Mouse (Mus musculus) liver, embryonic 16.5 days (tissue): ENCODE data around the gene Tiparp. TPM values are rescaled to one million over a fixed set of nuclear protein-coding genes. Genes with fewer than 3 reads are reported as not detected.

Experiments used
- ATAC-seq: fragments of 200-750 bp; cut with Nextera tagmentation; 2 replicates; pipeline ENCODE4 v1.8.0; 2017; ENCODE audit warnings: low read depth, mild to moderate bottlenecking, moderate number of reproducible peaks, moderate library complexity
- H3K27ac ChIP-seq: fragments of 300-500 bp; sonication (generic); 2 replicates; pipeline ENCODE4 v1.5.1; 2014; ENCODE audit warnings: mild to moderate bottlenecking, low read length
- H3K27me3 ChIP-seq: fragments of 300-500 bp; sonication (generic); 2 replicates; pipeline ENCODE4 v1.6.1; 2014; ENCODE audit warnings: low read depth, low read length, mixed read lengths; ENCODE audit not compliant: control insufficient read depth, insufficient read depth
- H3K36me3 ChIP-seq: fragments of 300-500 bp; sonication (generic); 2 replicates; pipeline ENCODE4 v1.6.1; 2014; ENCODE audit warnings: mild to moderate bottlenecking; ENCODE audit not compliant: control insufficient read depth, insufficient read depth
- H3K4me1 ChIP-seq: fragments of 300-500 bp; sonication (generic); 2 replicates; pipeline ENCODE4 v1.6.1; 2014; ENCODE audit warnings: low read depth, low read length, mixed read lengths; ENCODE audit not compliant: control insufficient read depth
- H3K4me2 ChIP-seq: fragments of 300-500 bp; sonication (generic); 2 replicates; pipeline ENCODE4 v1.6.1; 2014; ENCODE audit warnings: low read depth, low read length, mixed read lengths
- H3K4me3 ChIP-seq: fragments of 300-500 bp; sonication (generic); 2 replicates; pipeline ENCODE4 v1.5.1; 2014; ENCODE audit warnings: low read depth, mild to moderate bottlenecking, low read length
- H3K9ac ChIP-seq: fragments of 300-500 bp; sonication (generic); 2 replicates; pipeline ENCODE4 v1.6.1; 2014; ENCODE audit warnings: low read depth, low read length
- H3K9me3 ChIP-seq: fragments of 300-500 bp; sonication (generic); replicated peaks from 2 replicates; pipeline ENCODE4 v1.6.1; 2016; ENCODE audit warnings: low read length; ENCODE audit not compliant: control insufficient read depth
- WGBS: fragments of 180-500 bp; shearing (Covaris S2); extraction: QIAGEN DNeasy Blood & Tissue Kit; methylation state at CpG from one replicate; pipeline ENCODE4 v1.1.7; 2014; ENCODE audit not compliant: insufficient replicate concordance; 5-methylcytosine and 5-hydroxymethylcytosine counted together
- polyA plus RNA-seq: library from polyadenylated mRNA; unstranded; fragments of >200 nt; fragmentation: Nextera tagmentation; extraction: Ambion mirVana; gene quantifications from 2 replicates; pipeline ENCODE4 v1.2.1, GENCODE M21; 2015

Tiparp gene
- polyA plus RNA-seq, 1 experiment from 2014 or later = 6.5 TPM

DNA sequence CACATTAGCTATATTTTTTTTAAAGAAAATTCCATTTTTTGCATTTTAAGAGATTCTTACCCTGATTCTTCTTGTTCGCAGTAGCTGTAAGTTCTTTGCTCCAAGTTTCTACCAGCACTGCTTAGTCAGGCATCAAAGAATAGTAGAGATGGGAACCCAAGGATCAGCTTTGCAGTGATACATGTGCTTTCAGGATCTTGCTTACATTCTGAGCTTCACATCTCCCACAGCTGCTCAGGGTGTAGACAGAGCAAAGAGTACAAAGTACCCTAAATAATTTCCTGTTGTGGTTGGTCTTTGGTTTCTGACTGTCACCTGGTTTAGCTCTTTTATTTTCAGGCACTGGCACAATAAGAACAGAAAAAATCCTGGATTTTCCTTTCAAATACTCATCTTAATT, 9.1 kb downstream of the Tiparp start:
- WGBS = 58% methylated on average over 1 of the region's 1 CpGs
- Histone ChIP-seq H3K36me3 (no peaks in the 10 kb centered on the region), H3K9me3 (no peaks in the 10 kb centered on the region), H3K4me3 (no peak overlapping the region), H3K9ac (no peak overlapping the region), H3K4me1 (peaks cover 2% of the 10 kb centered on the region; the same call in 1 of the 2 replicates), H3K27ac (no peak overlapping the region), H3K27me3 (no peaks in the 10 kb centered on the region), H3K4me2 (no peak overlapping the region)
- 0 out of 2 replicates have a peak, but pooled peaks have one; percentile 37 for ATAC-seq

- 64% methylated on average over 6 of the region's 6 CpGs for WGBS
- Histone ChIP-seq H3K4me2 (no peak overlapping the region), H3K9ac (no peak overlapping the region), H3K4me3 (no peak overlapping the region), H3K4me1 (peaks cover 2% of the 10 kb centered on the region; the same call in 1 of the 2 replicates), H3K9me3 (no peaks in the 10 kb centered on the region), H3K27me3 (no peaks in the 10 kb centered on the region), H3K36me3 (no peaks in the 10 kb centered on the region), H3K27ac (no peak overlapping the region)
- ATAC-seq = no peak
Measured at GRCm38 (mm10) chr3:65540906-65541551, 12.8 kb downstream of the Tiparp start.

DNA sequence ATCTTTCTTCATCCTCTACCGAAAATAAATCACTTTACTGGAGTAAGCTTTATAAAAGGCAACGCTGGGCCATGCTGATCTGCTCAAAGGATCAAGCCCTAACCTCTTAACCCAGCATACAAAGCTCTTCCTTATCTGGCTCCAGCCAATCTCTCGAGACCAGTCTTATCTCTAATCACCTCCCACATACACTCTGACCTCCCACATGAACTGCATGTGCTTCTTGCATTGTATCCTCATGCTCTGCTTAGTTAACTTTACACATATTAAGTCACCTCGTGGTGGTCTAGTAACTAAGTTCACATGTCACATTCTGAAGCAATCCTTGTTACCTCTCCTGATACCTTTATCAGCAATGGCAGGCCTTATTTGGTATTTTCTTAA, 13.3 kb downstream of the Tiparp start:
- Histone ChIP-seq H3K27ac (no peak overlapping the region), H3K4me3 (no peak overlapping the region), H3K9ac (no peak overlapping the region), H3K36me3 (no peaks in the 10 kb centered on the region), H3K4me2 (no peak overlapping the region), H3K27me3 (no peaks in the 10 kb centered on the region), H3K4me1 (peaks cover 2% of the 10 kb centered on the region; the same call in 1 of the 2 replicates), H3K9me3 (no peaks in the 10 kb centered on the region)
- WGBS = 24% methylated on average over 4 of the region's 4 CpGs
- ATAC-seq = peak; percentile 85

- Histone ChIP-seq H3K4me3 (no peak overlapping the region), H3K4me2 (no peak overlapping the region), H3K27ac (no peak overlapping the region), H3K4me1 (no peaks in the 10 kb centered on the region), H3K9me3 (no peaks in the 10 kb centered on the region), H3K36me3 (no peaks in the 10 kb centered on the region; the same call in 1 of the 2 replicates), H3K9ac (no peak overlapping the region), H3K27me3 (no peaks in the 10 kb centered on the region)
- peak; percentile 35; the same call in 1 of the 2 replicates for ATAC-seq
- 44% methylated on average over 6 of the region's 6 CpGs for WGBS
Measured at GRCm38 (mm10) chr3:65549785-65550184, 21.6 kb downstream of the Tiparp start.

GRCm38 (mm10) chr3:65551065-65551464, 22.9 kb downstream of the Tiparp start:
- Histone ChIP-seq H3K27me3 (no peaks in the 10 kb centered on the region), H3K4me2 (no peak overlapping the region), H3K9ac (no peak overlapping the region), H3K9me3 (no peaks in the 10 kb centered on the region), H3K36me3 (no peaks in the 10 kb centered on the region; the same call in 1 of the 2 replicates), H3K4me1 (no peaks in the 10 kb centered on the region), H3K4me3 (no peak overlapping the region), H3K27ac (no peak overlapping the region)
- WGBS = 66% methylated on average over 5 of the region's 5 CpGs
- ATAC-seq = no peak

- Histone ChIP-seq H3K4me3 (no peak overlapping the region), H3K9ac (no peak overlapping the region), H3K27me3 (no peaks in the 10 kb centered on the region), H3K4me2 (no peak overlapping the region), H3K9me3 (no peaks in the 10 kb centered on the region), H3K36me3 (no peaks in the 10 kb centered on the region; the same call in 1 of the 2 replicates), H3K27ac (no peak overlapping the region), H3K4me1 (no peaks in the 10 kb centered on the region)
- 33% methylated on average over 2 of the region's 2 CpGs for WGBS
- no peak for ATAC-seq
Measured at GRCm38 (mm10) chr3:65554633-65555032, 26.4 kb downstream of the Tiparp start.

DNA sequence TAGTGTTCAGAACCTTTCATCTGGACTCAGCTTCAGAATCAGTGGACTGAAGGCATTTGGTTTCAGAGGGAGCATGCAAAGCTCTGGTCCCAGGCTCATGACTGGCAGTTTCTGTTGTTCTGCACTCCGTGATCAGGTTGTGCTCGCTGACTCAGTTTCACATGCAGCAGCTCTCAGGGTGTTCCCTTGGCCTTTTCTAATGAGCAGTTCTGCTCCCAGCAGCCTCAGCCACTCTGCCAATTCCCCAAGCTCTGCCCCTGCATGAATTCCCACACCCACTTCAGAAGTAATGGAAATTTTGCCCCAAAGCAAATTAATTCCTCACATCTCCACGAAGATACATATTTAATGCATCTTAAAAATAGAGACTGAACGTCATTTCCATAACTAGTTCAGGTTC, 30.5 kb downstream of the Tiparp start:
- Histone ChIP-seq H3K4me1 (no peaks in the 10 kb centered on the region), H3K36me3 (no peaks in the 10 kb centered on the region), H3K27me3 (no peaks in the 10 kb centered on the region), H3K9me3 (no peaks in the 10 kb centered on the region), H3K9ac (no peak overlapping the region), H3K4me3 (no peak overlapping the region), H3K4me2 (no peak overlapping the region), H3K27ac (no peak overlapping the region)
- ATAC-seq = no peak
- 63% methylated on average over 4 of the region's 4 CpGs for WGBS

DNA sequence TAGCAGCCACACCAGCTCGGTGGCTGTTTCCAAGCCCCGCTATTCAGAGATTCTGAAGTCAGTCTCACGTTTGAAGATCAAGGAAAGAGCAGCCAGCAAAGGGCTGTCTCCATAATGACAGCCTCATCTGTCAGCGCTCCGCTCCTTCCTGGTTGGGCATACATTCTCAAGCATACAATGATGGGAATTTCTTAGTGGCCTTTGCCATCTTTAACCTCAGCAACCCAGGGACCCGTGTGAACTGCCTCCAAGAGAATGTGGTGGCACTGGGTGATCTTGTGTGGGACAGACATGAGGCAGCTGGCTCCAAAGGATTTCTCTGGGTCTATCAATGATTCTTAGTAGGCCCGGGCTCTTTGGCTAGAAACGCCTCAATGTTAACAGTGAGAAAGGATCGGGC, 34.0 kb downstream of the Tiparp start:
- no peak overlapping the region for H3K27ac ChIP-seq
- no peak overlapping the region for H3K4me2 ChIP-seq
- H3K36me3 ChIP-seq = no peaks in the 10 kb centered on the region
- ATAC-seq = no peak
- no peak overlapping the region for H3K9ac ChIP-seq
- no peaks in the 10 kb centered on the region for H3K27me3 ChIP-seq
- 69% methylated on average over 9 of the region's 9 CpGs for WGBS
- H3K4me3 ChIP-seq = no peak overlapping the region
- H3K9me3 ChIP-seq = no peaks in the 10 kb centered on the region
- H3K4me1 ChIP-seq = no peaks in the 10 kb centered on the region

GRCm38 (mm10) chr3:65562694-65563093, 34.5 kb downstream of the Tiparp start:
- no peaks in the 10 kb centered on the region for H3K27me3 ChIP-seq
- no peaks in the 10 kb centered on the region for H3K36me3 ChIP-seq
- 73% methylated on average over 3 of the region's 3 CpGs for WGBS
- H3K4me1 ChIP-seq = no peaks in the 10 kb centered on the region
- no peak for ATAC-seq
- no peaks in the 10 kb centered on the region for H3K9me3 ChIP-seq
- H3K4me3 ChIP-seq = no peak overlapping the region
- no peak overlapping the region for H3K4me2 ChIP-seq
- H3K9ac ChIP-seq = no peak overlapping the region
- no peak overlapping the region for H3K27ac ChIP-seq
